Mouse (Mus musculus) Patski (cell line): Measurements from ENCODE around the gene Msi2. TPM values are rescaled to one million over a fixed set of nuclear protein-coding genes. Genes with fewer than 3 reads are reported as not detected.

ENCODE experiments used
- ATAC-seq: fragments of 100-300 bp; one replicate; pipeline ENCODE4 v1.8.0; 2021
- CTCF ChIA-PET: fragments of 350-600 bp; sonication (Branson Sonifier 250); formaldehyde crosslinking; loops from one replicate; lab custom pipeline; 2022; ENCODE audit warnings: inconsistent platforms; lab: Charles Lee
- POLR2A ChIA-PET: fragments of 350-600 bp; sonication (Branson Sonifier 250); formaldehyde crosslinking; loops from one replicate; lab custom pipeline; 2022; ENCODE audit warnings: antibody characterized with exemption, inconsistent platforms; lab: Charles Lee
- DNase-seq: peaks from one replicate; pipeline ENCODE4 v3.0.0-alpha.2; 2011; ENCODE audit warnings: low read depth, low spot score
- H3K27me3 ChIP-seq: fragments of 371-371 bp; one replicate; pipeline ENCODE4 v1.5.1; 2021
- CTCF ChIP-seq: fragments of 100-300 bp; IDR thresholded peaks from one replicate; pipeline ENCODE4 v1.5.1; 2021
- in situ Hi-C: fragments of 300-500 bp; cut with MboI; formaldehyde crosslinking; loops from 3 replicates; pipeline ENCODE4 v1.11.1; 2018; ENCODE audit warnings: low pct_unique_long_range_greater_than_20kb, mixed read lengths
- polyA plus RNA-seq: library from polyadenylated mRNA; unstranded; gene quantifications from one replicate; pipeline ENCODE4 v1.2.3, GENCODE M21; 2021

The Msi2 gene
- polyA plus RNA-seq, 1 experiment from 2014 or later: 72.3 TPM

DNA sequence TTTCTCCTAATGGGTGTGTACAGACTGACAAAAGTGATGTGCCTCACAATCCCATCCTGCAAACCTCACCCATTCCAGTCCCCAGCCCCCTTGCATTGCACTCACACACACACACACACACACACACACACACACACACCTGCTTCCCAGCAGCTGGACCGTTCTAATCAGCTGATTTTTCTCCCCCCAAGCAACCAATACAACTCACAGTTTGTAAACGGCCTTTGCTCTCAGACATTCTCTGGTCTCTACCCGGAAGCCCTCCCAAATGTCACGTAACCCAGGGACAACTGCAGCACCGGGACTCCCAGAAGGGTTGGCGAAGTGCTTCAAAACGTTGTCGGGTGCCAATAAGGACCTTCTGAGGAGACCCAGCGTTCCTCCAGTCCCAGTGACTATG lies 57.9 kb downstream of the Msi2 start:
- ATAC-seq (no peak), DNase-seq (no peak)
- CTCF ChIA-PET: no interaction called here
- no peak for TF ChIP-seq CTCF
- in situ Hi-C loops: no loop called here
- POLR2A ChIA-PET: no interaction called here
- no peaks in the 10 kb centered on the region for H3K27me3 ChIP-seq

DNA sequence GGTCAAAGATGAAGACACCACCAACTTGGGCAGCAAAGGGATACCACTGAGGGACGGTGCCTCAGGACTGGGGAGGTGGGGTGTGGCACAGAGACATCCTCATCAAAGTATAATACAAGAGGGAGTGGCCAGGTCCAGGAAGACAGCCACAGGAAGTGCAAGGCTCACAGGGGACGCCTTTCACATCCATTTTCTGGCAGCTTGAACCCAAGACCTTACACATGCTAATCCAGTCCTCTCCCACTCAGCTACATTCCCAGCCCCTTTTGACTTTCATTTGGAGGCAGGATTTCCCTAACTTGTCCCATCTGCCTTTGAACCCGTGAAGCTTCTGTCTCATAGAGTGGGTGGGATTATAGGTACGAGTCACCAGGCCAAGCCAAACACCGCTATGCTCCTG lies 59.4 kb downstream of the Msi2 start:
- ATAC-seq (no peak), DNase-seq (no peak)
- TF ChIP-seq CTCF: no peak
- in situ Hi-C loops: no loop called here
- CTCF ChIA-PET: interaction anchor here (1.0 kb wide), 1 partner anchor 8 kb away, joined by 3 read pairs; no protein-coding TSS in a partner anchor
- POLR2A ChIA-PET: no interaction called here
- no peaks in the 10 kb centered on the region for H3K27me3 ChIP-seq

DNA sequence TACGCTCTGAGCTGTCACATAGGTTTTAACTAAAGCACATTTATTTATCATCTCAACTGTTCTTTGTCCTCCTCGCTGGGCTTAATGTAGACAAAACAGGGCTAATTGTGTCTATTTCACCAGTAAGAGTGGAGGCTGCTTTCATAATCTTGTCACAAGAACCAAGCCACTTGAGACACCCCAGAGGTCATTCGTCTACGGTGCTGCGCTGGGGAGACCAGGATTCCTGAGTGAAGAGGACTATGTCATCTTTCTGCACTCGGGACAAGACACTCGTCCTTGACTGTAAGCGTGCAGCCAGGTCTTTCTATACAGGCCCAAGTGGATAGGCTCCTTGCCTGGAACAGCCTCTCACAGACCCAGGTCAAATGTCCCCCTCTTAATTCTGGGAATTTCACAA lies 62.5 kb downstream of the Msi2 start:
- in situ Hi-C loops: no loop called here
- ChIA-PET CTCF (no interaction called here), POLR2A (no interaction called here)
- DNase-seq (no peak), ATAC-seq (no peak)
- no peaks in the 10 kb centered on the region for H3K27me3 ChIP-seq
- TF ChIP-seq CTCF: no peak

DNA sequence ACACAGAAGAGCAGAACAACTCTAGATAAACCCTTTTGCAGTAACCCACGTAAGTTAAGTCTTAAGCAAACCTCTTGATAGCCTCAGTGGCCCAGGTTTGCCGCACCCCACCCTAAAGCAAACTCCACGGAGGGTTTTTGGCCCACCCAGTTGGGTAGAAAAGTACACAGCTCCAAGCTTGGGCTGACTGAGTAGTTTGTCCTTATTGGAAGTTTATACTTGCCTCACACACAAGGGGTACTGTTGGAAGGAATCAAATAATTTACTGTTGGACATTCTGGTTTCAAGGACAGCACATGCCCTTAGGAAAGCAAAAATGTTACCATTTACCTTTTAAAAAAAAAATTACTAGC lies 63.1 kb downstream of the Msi2 start:
- ChIA-PET CTCF (no interaction called here), POLR2A (no interaction called here)
- in situ Hi-C loops: no loop called here

DNA sequence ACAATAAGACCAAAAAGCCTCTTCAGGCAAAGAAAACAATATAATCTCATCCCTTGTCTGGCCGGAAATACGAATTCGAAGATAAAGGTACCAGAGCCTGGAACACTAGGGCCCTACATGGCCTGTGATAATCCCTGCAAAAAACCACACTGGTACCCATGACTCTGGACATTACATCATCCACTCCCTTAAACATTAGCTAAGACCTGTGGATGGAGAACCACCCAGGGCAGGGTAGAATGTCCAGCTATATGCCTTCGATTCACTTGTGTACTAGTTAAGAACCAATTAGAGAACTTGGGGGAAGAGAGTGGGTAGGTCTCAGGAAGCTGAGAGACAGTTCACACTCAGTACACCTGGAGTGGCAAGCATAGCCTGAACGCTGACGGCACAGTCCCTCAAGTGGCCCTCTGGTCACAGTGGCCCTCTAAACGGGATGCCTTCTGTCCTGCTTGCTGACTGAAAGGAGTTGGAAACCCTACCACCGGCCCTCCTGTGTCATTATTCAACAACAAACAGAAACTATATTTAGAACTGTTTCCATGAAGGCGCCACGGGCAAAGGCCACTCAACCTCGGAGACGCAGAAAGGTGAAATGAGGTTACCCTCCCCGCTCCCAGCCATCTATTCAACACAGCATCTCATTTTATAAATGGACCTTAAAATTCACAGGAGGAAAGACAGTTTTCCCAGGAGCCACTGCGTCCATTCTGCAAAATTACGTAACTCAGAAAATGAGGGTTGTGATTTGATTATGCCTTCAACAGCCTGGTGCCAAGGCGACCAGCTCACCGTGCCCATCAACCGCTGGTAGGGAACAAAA lies 63.7 kb downstream of the Msi2 start:
- no peak for TF ChIP-seq CTCF
- in situ Hi-C loops: no loop called here
- no peak for DNase-seq
- POLR2A ChIA-PET: no interaction called here
- no peaks in the 10 kb centered on the region for H3K27me3 ChIP-seq
- CTCF ChIA-PET: interaction anchor here (1.2 kb wide), 1 partner anchor 23 kb away, joined by 3 read pairs; no protein-coding TSS in a partner anchor
- ATAC-seq: no peak

More for the DNA sequence above, 63.1 kb downstream of the Msi2 start:
- DNase-seq (no peak), ATAC-seq (no peak)
- no peaks in the 10 kb centered on the region for H3K27me3 ChIP-seq
- no peak for TF ChIP-seq CTCF

DNA sequence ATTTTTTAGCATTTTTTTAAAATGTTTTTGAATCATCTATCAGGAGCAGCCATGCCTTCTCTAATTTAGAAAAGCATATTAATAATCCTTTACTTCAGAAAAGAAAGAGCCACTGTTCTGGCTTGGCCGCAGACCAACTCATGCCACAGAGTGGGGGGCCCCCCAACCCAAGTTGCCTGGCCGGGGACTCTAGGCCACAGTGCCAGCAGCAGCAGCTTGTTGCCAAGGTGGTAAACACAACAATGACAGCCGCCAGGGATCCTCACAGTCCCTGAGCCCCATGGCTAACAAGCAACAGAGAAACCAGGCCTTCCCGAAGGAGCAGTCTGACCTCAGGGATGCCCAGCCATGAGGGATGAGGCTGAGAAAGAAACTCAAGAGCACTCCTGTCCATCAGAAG lies 68.0 kb downstream of the Msi2 start:
- DNase-seq (no peak), ATAC-seq (no peak)
- TF ChIP-seq CTCF: no peak
- no peaks in the 10 kb centered on the region for H3K27me3 ChIP-seq
- POLR2A ChIA-PET: no interaction called here
- in situ Hi-C loops: no loop called here
- CTCF ChIA-PET: interaction anchor here (1.0 kb wide), 1 partner anchor 9 kb away, joined by 3 read pairs; no protein-coding TSS in a partner anchor

DNA sequence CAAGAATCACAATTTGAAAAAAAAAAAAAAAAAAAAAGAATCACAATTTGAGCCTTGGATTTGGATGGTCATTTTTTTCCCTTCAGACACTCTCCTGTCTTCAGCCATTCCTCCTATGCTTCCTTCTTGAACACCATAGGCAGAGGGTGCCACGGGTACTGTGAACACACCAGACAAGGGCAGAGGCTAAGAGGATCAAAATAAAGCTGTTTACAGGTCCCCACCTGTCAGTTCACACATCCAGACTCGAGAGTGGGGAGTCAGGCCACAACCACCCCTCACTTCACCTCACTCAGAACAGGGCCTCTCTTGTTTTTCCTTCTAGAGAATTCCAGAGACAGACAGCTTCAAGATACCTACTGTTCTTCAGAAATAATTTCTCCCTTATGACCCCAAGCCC lies 69.3 kb downstream of the Msi2 start:
- no peak for DNase-seq
- no peak for TF ChIP-seq CTCF
- in situ Hi-C loops: no loop called here
- H3K27me3 ChIP-seq: no peaks in the 10 kb centered on the region
- CTCF ChIA-PET: no interaction called here
- no peak for ATAC-seq
- POLR2A ChIA-PET: no interaction called here

DNA sequence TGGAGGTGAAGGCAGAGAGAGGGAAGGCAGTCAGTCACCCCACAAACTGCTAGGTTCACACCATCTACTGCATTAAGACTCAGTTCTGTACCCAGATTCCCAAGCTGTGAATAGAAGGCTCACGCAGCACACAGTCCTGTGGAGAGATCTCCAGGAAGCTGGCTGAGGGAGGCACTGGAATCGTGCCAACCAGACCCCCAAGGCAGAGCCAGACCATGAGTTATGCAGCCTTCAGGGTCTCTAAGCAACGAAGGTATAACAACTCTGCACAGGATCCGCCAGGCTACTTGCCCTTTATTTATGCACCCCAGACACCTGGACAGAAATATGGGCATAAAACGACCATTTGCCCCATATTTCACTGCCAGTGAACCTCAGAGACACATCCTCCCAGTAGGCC lies 69.9 kb downstream of the Msi2 start:
- no peak for DNase-seq
- TF ChIP-seq CTCF: no peak
- no peak for ATAC-seq
- in situ Hi-C loops: no loop called here
- ChIA-PET POLR2A (no interaction called here), CTCF (no interaction called here)
- H3K27me3 ChIP-seq: no peaks in the 10 kb centered on the region

DNA sequence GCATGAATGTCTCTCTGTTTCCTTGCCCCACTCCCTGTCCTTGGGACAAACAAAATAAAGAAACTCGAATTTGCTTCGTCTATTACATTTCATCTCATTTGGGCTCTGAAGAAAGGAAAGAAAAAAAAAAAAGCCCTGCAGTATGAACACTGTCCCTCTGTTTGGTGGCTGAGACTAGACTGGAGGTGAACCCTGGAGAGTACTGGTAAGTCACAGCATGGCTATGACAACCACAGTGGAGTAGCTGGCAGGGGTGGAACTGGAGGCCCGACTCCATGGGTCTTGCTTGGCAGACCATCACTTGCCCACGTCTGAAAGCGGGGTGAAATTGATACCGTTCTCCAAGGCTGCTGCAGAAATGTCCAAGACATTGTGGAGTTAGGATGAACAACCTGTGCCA lies 71.8 kb downstream of the Msi2 start:
- DNase-seq (no peak), ATAC-seq (no peak)
- in situ Hi-C loops: no loop called here
- TF ChIP-seq CTCF: no peak
- ChIA-PET CTCF (no interaction called here), POLR2A (no interaction called here)
- no peaks in the 10 kb centered on the region for H3K27me3 ChIP-seq

DNA sequence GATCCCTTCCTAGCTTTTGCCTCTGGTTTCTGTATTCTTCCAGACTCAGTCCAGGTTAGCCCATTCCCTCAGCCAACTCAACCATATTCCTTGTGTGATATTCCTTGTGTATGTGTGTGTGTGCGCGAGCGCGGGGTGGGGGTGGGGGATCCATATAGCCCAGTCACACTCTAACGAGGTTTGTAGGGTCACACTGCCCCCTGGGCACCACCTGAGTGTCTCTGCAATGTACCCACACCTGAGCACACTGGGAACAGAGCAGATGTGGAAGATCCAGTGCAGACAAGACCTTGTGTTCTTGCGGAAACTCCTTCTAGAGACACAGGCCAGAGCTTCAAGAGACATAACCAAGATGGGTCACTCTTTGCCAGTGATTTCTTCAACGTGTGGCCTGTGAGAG lies 72.5 kb downstream of the Msi2 start:
- in situ Hi-C loops: no loop called here
- DNase-seq (no peak), ATAC-seq (no peak)
- no peaks in the 10 kb centered on the region for H3K27me3 ChIP-seq
- ChIA-PET POLR2A (no interaction called here), CTCF (no interaction called here)
- no peak for TF ChIP-seq CTCF

DNA sequence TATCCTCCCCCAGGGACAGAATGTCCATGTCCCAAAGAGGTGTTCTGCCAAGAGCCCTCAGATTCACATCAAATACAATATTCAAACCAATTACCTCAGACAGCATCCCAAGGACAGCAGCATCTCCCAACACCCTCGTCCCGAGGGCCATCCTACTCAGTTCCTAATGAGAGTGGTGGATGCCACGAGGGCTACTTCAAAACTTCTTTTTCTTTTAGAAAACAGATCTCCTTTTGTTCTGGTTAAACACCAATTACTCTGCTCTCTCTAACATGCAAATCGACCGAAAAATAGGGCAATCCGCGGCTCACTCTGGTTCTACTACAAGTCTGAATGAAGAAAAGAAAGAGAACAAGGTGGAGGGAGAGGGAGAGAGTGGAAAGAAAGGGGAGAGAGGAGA lies 73.6 kb downstream of the Msi2 start:
- in situ Hi-C loops: no loop called here
- no peak for DNase-seq
- ATAC-seq: no peak
- CTCF ChIA-PET: interaction anchor here (1.2 kb wide), 1 partner anchor 10 kb away, joined by 3 read pairs; no protein-coding TSS in a partner anchor
- TF ChIP-seq CTCF: no peak
- POLR2A ChIA-PET: interaction anchor here (0.5 to 0.6 kb wide), 2 partner anchors 70 to 113 kb away, joined by 3 to 4 read pairs; no protein-coding TSS in a partner anchor
- H3K27me3 ChIP-seq: no peaks in the 10 kb centered on the region
